Mouse (Mus musculus): ENCODE data around the gene Kmt2e. TPM values are rescaled to one million over a fixed set of nuclear protein-coding genes. Genes with fewer than 3 reads are reported as not detected.

Kmt2e gene
- polyA plus RNA-seq, 1 experiment from 2014 or later = 83.1 TPM

DNA sequence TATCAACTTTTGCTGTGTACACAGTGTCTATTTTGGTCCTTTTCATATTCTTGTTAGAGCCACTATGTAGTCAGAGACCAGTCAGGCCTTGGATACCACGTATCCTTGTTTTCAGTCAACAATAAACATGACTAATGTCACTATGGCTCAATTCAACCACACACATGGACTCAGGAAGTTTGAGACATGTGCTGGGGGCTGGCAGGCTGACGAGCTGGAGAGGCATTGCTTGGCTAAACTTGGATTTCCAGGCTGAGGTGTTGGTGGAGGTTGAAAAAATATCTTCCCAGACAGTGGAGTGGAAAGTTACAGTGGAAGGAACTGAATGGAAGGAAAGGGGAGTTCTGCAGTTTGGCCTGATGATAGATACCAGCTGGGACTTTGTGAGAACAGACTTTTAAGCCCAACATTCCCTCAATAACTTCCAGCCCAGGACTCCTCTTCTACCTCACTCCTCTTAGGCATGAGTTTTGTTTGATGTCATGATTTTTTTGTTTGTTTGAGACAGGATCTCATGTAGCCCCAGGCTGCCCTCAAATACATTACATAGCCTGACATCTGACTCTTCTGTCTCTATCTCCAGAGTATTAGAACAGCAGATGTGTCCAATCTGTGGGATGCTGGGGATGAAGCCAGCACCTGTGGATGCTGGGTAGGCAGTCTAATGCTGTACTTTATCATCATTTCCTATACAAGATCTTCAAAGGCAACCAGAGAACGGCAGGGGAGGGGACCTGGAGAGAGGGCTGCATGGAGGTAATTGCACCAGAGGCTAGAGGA, 39.7 kb upstream of the Kmt2e start:
- WGBS = 52% methylated on average over 3 of the region's 3 CpGs
- no peak; the same call in 1 of the 2 replicates for ATAC-seq

DNA sequence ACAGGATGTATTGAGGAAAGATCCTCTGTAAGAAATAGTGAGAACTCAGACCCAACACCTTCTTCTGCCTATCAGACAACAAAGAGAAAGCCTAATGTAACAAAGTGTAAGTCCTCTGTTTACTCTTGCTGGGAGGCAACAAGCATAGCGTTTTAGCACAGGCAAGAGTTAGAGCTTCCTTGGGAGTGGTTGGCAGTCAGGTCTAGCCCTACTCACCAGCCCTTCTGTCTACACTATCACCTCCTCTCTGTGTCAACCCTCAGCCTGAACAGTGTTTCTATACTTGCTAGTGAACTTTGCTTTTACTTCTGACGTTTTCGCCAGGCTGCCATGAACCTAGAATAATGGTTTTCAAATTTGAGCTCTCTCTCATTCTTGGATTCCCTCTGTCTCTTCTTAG, 38.5 kb upstream of the Kmt2e start:
- Histone ChIP-seq H3K4me2 (ENCODE audit: low read depth, low read length) (no peak overlapping the region), H3K36me3 (ENCODE audit: control insufficient read depth, insufficient read depth, low read length) (no peaks in the 10 kb centered on the region), H3K4me1 (ENCODE audit: control insufficient read depth, insufficient read depth, low read length) (no peaks in the 10 kb centered on the region), H3K27ac (ENCODE audit: low read length) (no peak overlapping the region), H3K9ac (ENCODE audit: low read depth, low read length) (no peak overlapping the region), H3K4me3 (ENCODE audit: low read length) (no peak overlapping the region), H3K9me3 (ENCODE audit: control insufficient read depth, low read length) (no peaks in the 10 kb centered on the region), H3K27me3 (replicated peaks; ENCODE audit: control insufficient read depth, insufficient read depth, low read length) (no peaks in the 10 kb centered on the region)
- WGBS = 71% methylated on average over 3 of the region's 3 CpGs
- no peak for ATAC-seq

More for the DNA sequence above, 39.7 kb upstream of the Kmt2e start:
- Histone ChIP-seq H3K4me1 (ENCODE audit: control insufficient read depth, insufficient read depth, low read length) (no peaks in the 10 kb centered on the region), H3K27ac (ENCODE audit: low read length) (no peak overlapping the region), H3K4me3 (ENCODE audit: low read length) (no peak overlapping the region), H3K9me3 (ENCODE audit: control insufficient read depth, low read length) (no peaks in the 10 kb centered on the region), H3K9ac (ENCODE audit: low read depth, low read length) (no peak overlapping the region), H3K4me2 (ENCODE audit: low read depth, low read length) (no peak overlapping the region), H3K27me3 (replicated peaks; ENCODE audit: control insufficient read depth, insufficient read depth, low read length) (no peaks in the 10 kb centered on the region), H3K36me3 (ENCODE audit: control insufficient read depth, insufficient read depth, low read length) (no peaks in the 10 kb centered on the region)

DNA sequence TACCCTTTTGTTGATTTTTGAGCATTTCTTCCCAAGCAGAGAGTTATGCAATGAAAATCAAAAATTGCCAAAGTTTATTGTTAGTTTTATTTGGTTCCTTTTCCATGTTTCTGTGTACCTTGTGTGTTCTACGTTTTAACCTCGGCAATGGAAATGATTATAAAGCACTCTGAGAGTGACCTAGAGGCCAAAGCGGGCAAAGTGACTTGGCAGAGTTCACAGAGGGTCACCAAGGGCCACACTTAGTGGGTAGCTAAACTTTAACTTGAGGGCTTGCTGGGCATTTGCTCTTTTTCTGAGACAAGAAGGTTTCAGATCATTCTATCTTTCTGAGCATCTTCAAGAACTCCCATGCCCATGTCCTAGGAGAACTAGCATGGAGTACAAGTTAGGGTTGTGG, 37.5 kb upstream of the Kmt2e start:
- 80% methylated on average over 3 of the region's 3 CpGs for WGBS
- ATAC-seq = no peak
- H3K4me2 ChIP-seq (ENCODE audit: low read depth, low read length) = no peak overlapping the region
- no peak overlapping the region for H3K4me3 ChIP-seq (ENCODE audit: low read length)
- peaks cover 8% of the 10 kb centered on the region; the same call in 1 of the 2 replicates for H3K36me3 ChIP-seq (ENCODE audit: control insufficient read depth, insufficient read depth, low read length)
- 0 out of 2 replicates have a peak, but pooled peaks cover 2% of the 10 kb centered on the region for H3K4me1 ChIP-seq (ENCODE audit: control insufficient read depth, insufficient read depth, low read length)
- no peak overlapping the region for H3K27ac ChIP-seq (ENCODE audit: low read length)
- H3K9ac ChIP-seq (ENCODE audit: low read depth, low read length) = no peak overlapping the region
- H3K9me3 ChIP-seq (ENCODE audit: control insufficient read depth, low read length) = no peaks in the 10 kb centered on the region
- no peaks in the 10 kb centered on the region for H3K27me3 ChIP-seq (replicated peaks; ENCODE audit: control insufficient read depth, insufficient read depth, low read length)

DNA sequence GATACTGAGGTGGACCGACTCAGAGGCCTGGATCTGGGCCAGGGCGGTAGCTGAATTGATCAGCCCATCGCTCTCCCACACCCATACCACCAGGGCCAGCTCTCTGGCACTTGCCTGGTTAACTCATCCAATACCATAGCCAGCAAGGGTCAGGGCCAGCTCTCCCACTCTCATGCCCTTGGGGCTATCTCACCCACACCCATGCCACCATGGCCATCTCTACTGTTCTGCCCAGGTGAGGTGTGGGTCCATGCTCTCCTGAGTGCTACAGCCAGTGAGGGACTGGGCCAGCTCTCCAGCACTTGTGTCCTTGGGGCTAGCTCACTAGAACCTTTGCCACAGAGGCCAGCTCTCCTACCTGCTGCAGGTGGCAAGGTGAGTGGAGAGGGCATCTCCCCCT, 34.1 kb upstream of the Kmt2e start:
- no peak for ATAC-seq

DNA sequence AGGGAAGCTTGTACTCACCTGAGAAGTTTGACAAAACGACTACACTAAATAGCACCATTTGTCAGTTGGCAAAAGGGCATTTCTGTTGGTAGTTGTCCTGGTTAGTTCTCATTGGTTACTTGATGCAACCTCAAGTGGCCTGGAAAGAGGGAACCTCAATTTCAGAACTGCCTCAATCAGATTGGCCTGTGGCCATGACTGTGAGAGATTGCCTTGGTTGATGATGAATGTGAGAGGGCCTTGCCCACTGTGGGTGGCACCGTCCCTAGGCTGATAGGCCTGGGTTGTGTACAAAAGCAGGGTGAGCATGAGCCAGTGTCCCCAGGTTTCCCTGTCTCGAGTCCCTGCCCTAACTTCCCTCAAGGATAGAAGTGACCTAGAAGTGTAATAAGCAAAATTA, 33.4 kb upstream of the Kmt2e start:
- H3K27ac ChIP-seq (ENCODE audit: low read length) = no peak overlapping the region
- WGBS = 96% methylated on average over 3 of the region's 3 CpGs
- no peak overlapping the region for H3K4me2 ChIP-seq (ENCODE audit: low read depth, low read length)
- no peaks in the 10 kb centered on the region for H3K27me3 ChIP-seq (replicated peaks; ENCODE audit: control insufficient read depth, insufficient read depth, low read length)
- H3K36me3 ChIP-seq (ENCODE audit: control insufficient read depth, insufficient read depth, low read length) = peaks cover 10% of the 10 kb centered on the region; the same call in 1 of the 2 replicates
- H3K4me1 ChIP-seq (ENCODE audit: control insufficient read depth, insufficient read depth, low read length) = peaks cover 8% of the 10 kb centered on the region; the same call in 1 of the 2 replicates
- H3K9ac ChIP-seq (ENCODE audit: low read depth, low read length) = no peak overlapping the region
- no peak overlapping the region for H3K4me3 ChIP-seq (ENCODE audit: low read length)
- no peaks in the 10 kb centered on the region for H3K9me3 ChIP-seq (ENCODE audit: control insufficient read depth, low read length)
- no peak for ATAC-seq

More for the DNA sequence above, 34.1 kb upstream of the Kmt2e start:
- WGBS = 97% methylated on average over 3 of the region's 3 CpGs
- H3K4me3 ChIP-seq (ENCODE audit: low read length) = no peak overlapping the region
- no peak overlapping the region for H3K4me2 ChIP-seq (ENCODE audit: low read depth, low read length)
- no peaks in the 10 kb centered on the region for H3K27me3 ChIP-seq (replicated peaks; ENCODE audit: control insufficient read depth, insufficient read depth, low read length)
- no peak overlapping the region for H3K9ac ChIP-seq (ENCODE audit: low read depth, low read length)
- peaks cover 10% of the 10 kb centered on the region; the same call in 1 of the 2 replicates for H3K36me3 ChIP-seq (ENCODE audit: control insufficient read depth, insufficient read depth, low read length)
- H3K4me1 ChIP-seq (ENCODE audit: control insufficient read depth, insufficient read depth, low read length) = peaks cover 8% of the 10 kb centered on the region; the same call in 1 of the 2 replicates
- H3K27ac ChIP-seq (ENCODE audit: low read length) = no peak overlapping the region
- H3K9me3 ChIP-seq (ENCODE audit: control insufficient read depth, low read length) = no peaks in the 10 kb centered on the region

DNA sequence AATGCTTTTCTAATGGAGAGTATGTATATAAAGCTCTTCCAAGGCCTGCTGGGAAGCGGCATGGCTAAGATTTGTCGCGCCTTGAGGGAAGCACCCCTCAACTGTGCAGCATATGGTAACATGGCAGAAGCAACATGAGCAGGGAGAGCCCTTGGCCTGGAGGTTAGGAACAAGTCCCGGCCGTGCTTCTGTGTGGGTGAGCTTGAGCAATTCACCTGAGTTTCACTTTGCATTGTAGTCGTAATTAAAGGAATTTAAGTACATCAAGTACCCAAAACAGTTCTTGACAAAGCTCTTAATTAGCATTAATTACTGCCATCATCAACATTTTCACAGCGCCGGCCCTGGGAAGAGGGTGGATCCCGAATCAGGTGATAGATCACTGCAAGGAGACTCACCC, 32.9 kb upstream of the Kmt2e start:
- Histone ChIP-seq H3K4me2 (ENCODE audit: low read depth, low read length) (no peak overlapping the region), H3K4me1 (ENCODE audit: control insufficient read depth, insufficient read depth, low read length) (peaks cover 8% of the 10 kb centered on the region; the same call in 1 of the 2 replicates), H3K27ac (ENCODE audit: low read length) (no peak overlapping the region), H3K4me3 (ENCODE audit: low read length) (no peak overlapping the region), H3K9ac (ENCODE audit: low read depth, low read length) (no peak overlapping the region), H3K9me3 (ENCODE audit: control insufficient read depth, low read length) (no peaks in the 10 kb centered on the region), H3K36me3 (ENCODE audit: control insufficient read depth, insufficient read depth, low read length) (peaks cover 10% of the 10 kb centered on the region; the same call in 1 of the 2 replicates), H3K27me3 (replicated peaks; ENCODE audit: control insufficient read depth, insufficient read depth, low read length) (no peaks in the 10 kb centered on the region)
- no peak for ATAC-seq
- WGBS = 87% methylated on average over 9 of the region's 9 CpGs

DNA sequence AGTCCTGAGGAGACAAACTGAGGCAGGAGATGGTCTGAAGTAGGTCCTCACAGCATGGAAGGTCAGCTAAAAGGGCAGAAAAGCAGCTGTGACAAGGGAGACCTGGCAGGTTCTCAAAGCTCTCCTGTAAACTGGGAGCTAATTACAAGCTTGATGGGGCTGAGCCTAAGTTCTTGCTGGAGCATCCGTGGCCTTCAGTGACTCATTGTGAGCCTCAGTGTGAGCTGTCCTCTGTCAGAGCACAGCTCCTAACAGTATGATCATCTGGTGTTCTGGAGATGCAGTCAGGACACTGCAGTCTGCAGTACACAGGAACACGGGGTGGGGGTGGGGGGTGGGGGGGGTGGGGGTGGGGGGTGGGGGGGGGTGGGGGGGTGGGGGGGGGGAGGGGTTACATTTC, 32.2 kb upstream of the Kmt2e start:
- Histone ChIP-seq H3K9ac (ENCODE audit: low read depth, low read length) (no peak overlapping the region), H3K4me2 (ENCODE audit: low read depth, low read length) (no peak overlapping the region), H3K9me3 (ENCODE audit: control insufficient read depth, low read length) (no peaks in the 10 kb centered on the region), H3K4me1 (ENCODE audit: control insufficient read depth, insufficient read depth, low read length) (peaks cover 8% of the 10 kb centered on the region; the same call in 1 of the 2 replicates), H3K27ac (ENCODE audit: low read length) (peak overlapping the region; percentile 23; the same call in 1 of the 2 replicates), H3K4me3 (ENCODE audit: low read length) (no peak overlapping the region), H3K36me3 (ENCODE audit: control insufficient read depth, insufficient read depth, low read length) (peaks cover 10% of the 10 kb centered on the region; the same call in 1 of the 2 replicates), H3K27me3 (replicated peaks; ENCODE audit: control insufficient read depth, insufficient read depth, low read length) (no peaks in the 10 kb centered on the region)
- WGBS = 24% methylated on average over 1 of the region's 2 CpGs
- ATAC-seq = no peak

DNA sequence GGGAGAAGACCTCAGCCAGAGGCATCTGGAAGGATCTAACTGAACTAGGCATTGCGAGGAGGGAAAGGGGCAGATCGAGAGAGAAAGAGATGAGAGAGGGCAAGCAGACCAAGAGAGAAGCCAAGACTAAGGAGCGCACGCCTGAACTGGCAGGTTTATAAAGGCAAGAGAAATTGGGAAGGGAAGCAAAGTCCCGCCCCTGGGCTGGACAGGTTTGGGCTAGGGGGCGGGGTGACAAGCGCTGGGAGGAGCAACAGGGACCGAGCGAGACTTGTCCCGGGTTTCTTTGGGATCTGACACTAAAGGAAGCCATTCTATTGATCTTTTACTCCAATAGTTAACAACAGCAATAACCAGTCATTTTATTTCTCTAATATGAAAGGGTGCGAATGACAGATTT, 31.1 kb upstream of the Kmt2e start:
- peaks cover 8% of the 10 kb centered on the region; the same call in 1 of the 2 replicates for H3K4me1 ChIP-seq (ENCODE audit: control insufficient read depth, insufficient read depth, low read length)
- WGBS = 66% methylated on average over 11 of the region's 11 CpGs
- peaks cover 10% of the 10 kb centered on the region; the same call in 1 of the 2 replicates for H3K36me3 ChIP-seq (ENCODE audit: control insufficient read depth, insufficient read depth, low read length)
- 0 out of 2 replicates have a peak, but pooled peaks have one; percentile 17 for ATAC-seq
- H3K9me3 ChIP-seq (ENCODE audit: control insufficient read depth, low read length) = no peaks in the 10 kb centered on the region
- H3K4me2 ChIP-seq (ENCODE audit: low read depth, low read length) = no peak overlapping the region
- H3K27ac ChIP-seq (ENCODE audit: low read length) = no peak overlapping the region
- no peak overlapping the region for H3K9ac ChIP-seq (ENCODE audit: low read depth, low read length)
- no peak overlapping the region for H3K4me3 ChIP-seq (ENCODE audit: low read length)
- H3K27me3 ChIP-seq (replicated peaks; ENCODE audit: control insufficient read depth, insufficient read depth, low read length) = no peaks in the 10 kb centered on the region

DNA sequence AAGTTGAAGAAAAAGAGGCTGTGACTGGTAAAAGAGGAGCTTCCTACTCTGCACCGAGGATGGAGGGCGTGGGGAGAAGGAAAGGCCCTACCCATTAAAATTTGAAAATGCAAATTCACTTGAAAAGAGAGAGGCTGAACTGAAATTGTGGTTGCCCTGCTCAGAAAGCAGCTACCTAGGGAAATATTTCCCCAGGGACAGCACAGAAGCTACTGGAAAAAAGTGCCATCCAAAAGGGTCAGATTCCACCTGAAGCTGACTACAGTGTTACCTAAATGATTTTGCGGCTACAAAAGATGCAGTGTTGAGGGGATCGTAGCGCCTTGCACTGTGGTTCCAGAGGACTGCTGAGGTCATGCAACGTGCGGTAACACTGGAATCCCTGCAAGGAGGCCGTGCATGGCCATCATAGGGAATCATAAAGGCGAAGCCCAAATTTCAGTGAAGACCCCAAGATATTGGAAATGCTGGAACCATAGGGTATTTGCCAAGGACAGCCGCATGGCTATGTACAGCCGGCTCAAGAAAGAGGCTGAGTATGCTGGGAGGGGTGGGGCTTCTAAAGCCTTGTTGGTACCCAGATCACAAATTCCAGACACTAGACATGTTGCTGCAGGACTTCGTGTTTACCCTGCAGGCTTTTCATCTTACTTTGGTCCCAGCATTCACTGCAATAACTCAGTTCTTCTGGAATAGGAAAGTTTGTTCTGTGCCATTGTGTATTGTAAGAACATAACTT, 28.4 kb upstream of the Kmt2e start:
- Histone ChIP-seq H3K9ac (ENCODE audit: low read depth, low read length) (no peak overlapping the region), H3K27ac (ENCODE audit: low read length) (no peak overlapping the region)
- ATAC-seq = no peak

More for the DNA sequence above, 28.4 kb upstream of the Kmt2e start:
- H3K4me2 ChIP-seq (ENCODE audit: low read depth, low read length) = no peak overlapping the region
- H3K27me3 ChIP-seq (replicated peaks; ENCODE audit: control insufficient read depth, insufficient read depth, low read length) = no peaks in the 10 kb centered on the region
- peaks cover 14% of the 10 kb centered on the region for H3K4me1 ChIP-seq (ENCODE audit: control insufficient read depth, insufficient read depth, low read length)
- H3K9me3 ChIP-seq (ENCODE audit: control insufficient read depth, low read length) = no peaks in the 10 kb centered on the region
- peaks cover 9% of the 10 kb centered on the region; the same call in 1 of the 2 replicates for H3K36me3 ChIP-seq (ENCODE audit: control insufficient read depth, insufficient read depth, low read length)
- 92% methylated on average over 12 of the region's 12 CpGs for WGBS
- H3K4me3 ChIP-seq (ENCODE audit: low read length) = no peak overlapping the region
